Mouse (Mus musculus): ENCODE measurements at regions not wholly inside any gene's neighbourhood (a gene's known extent, or its start where the extent isn't known, plus 50 kb on each side); places are given as distances from the start of the nearest gene placed in this dataset.

- Histone ChIP-seq H3K4me1 (ENCODE audit: control insufficient read depth, insufficient read depth, low read length) (no peaks in the 10 kb centered on the region), H3K4me3 (ENCODE audit: control insufficient read depth, low read depth, low read length) (no peak overlapping the region)
- TF ChIP-seq POLR2A (IDR thresholded peaks at IDR 0.05; ENCODE audit: control insufficient read depth, low read depth, low read length) (no peak), CTCF (IDR thresholded peaks at IDR 0.05; ENCODE audit: control insufficient read depth, insufficient read depth, insufficient replicate concordance, low read depth, low read length) (no peak)
Observed at GRCm38 (mm10) chr2:178805283-178805682, 375.0 kb downstream of the Cdh26 start.

GRCm38 (mm10) chr2:178821552-178821951 is 391.2 kb downstream of the Cdh26 start:
- H3K4me1 ChIP-seq (ENCODE audit: control insufficient read depth, insufficient read depth, low read length): no peaks in the 10 kb centered on the region
- H3K4me3 ChIP-seq (ENCODE audit: control insufficient read depth, low read depth, low read length): no peak overlapping the region
- no peak for TF ChIP-seq CTCF (IDR thresholded peaks at IDR 0.05; ENCODE audit: control insufficient read depth, insufficient read depth, insufficient replicate concordance, low read depth, low read length)
- no peak for TF ChIP-seq POLR2A (IDR thresholded peaks at IDR 0.05; ENCODE audit: control insufficient read depth, low read depth, low read length)
- no peaks in the 10 kb centered on the region for H3K27me3 ChIP-seq (ENCODE audit: control insufficient read depth, insufficient read depth, low read length)
- H3K27ac ChIP-seq (ENCODE audit: control insufficient read depth, insufficient read depth, low read depth, low read length): no peak overlapping the region
- no peaks in the 10 kb centered on the region for H3K36me3 ChIP-seq (ENCODE audit: control insufficient read depth, insufficient read depth, low read length)

More at GRCm38 (mm10) chr2:178805283-178805682, 375.0 kb downstream of the Cdh26 start:
- no peaks in the 10 kb centered on the region for H3K36me3 ChIP-seq (ENCODE audit: control insufficient read depth, insufficient read depth, low read length)
- H3K27me3 ChIP-seq (ENCODE audit: control insufficient read depth, insufficient read depth, low read length): no peaks in the 10 kb centered on the region
- H3K27ac ChIP-seq (ENCODE audit: control insufficient read depth, insufficient read depth, low read depth, low read length): no peak overlapping the region

DNA sequence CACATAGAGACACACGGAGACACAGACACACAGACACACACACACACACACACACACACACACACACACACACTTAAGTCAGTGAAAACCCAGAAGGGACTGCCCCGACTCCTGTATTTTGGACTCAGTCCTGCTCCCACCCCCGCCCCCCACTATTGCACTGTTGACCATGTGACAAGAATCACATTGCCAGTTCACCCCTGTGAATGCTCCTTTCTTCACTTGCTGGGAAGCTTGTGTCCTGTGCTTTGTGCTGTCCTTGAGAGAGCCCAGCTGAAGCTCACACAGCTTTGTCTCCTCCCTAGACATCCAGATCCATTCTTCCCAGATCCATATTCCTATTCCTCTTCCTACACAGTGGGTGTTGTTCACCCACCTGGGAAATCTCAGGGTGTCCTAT is 400.0 kb downstream of the Cdh26 start:
- H3K27ac ChIP-seq (ENCODE audit: control insufficient read depth, insufficient read depth, low read depth, low read length): no peak overlapping the region
- H3K36me3 ChIP-seq (ENCODE audit: control insufficient read depth, insufficient read depth, low read length): no peaks in the 10 kb centered on the region
- TF ChIP-seq CTCF (IDR thresholded peaks at IDR 0.05; ENCODE audit: control insufficient read depth, insufficient read depth, insufficient replicate concordance, low read depth, low read length): no peak
- no peak for TF ChIP-seq POLR2A (IDR thresholded peaks at IDR 0.05; ENCODE audit: control insufficient read depth, low read depth, low read length)
- H3K4me1 ChIP-seq (ENCODE audit: control insufficient read depth, insufficient read depth, low read length): no peaks in the 10 kb centered on the region; the same call in 1 of the 2 replicates
- H3K4me3 ChIP-seq (ENCODE audit: control insufficient read depth, low read depth, low read length): no peak overlapping the region
- H3K27me3 ChIP-seq (ENCODE audit: control insufficient read depth, insufficient read depth, low read length): no peaks in the 10 kb centered on the region

DNA sequence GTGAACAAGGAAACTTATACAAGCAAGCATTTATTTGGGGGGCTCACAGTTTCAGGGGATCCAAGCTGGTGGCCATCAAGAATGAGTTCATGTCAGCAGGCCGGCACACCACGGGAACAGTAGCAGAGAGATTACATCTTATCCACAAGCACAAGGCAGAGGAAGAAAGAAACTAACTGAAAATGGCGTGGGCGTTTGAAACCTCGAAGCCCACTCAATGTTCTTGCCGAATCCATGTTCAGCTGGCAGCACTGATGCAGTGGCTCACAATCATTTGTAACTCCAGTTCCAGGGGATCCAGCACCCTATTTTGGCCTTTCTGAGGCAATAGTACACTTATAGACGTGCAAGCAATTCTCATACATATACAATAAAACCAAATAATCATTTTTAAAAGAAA is 404.7 kb downstream of the Cdh26 start:
- TF ChIP-seq POLR2A (IDR thresholded peaks at IDR 0.05; ENCODE audit: control insufficient read depth, low read depth, low read length): no peak
- no peak for TF ChIP-seq CTCF (IDR thresholded peaks at IDR 0.05; ENCODE audit: control insufficient read depth, insufficient read depth, insufficient replicate concordance, low read depth, low read length)
- Histone ChIP-seq H3K36me3 (ENCODE audit: control insufficient read depth, insufficient read depth, low read length) (no peaks in the 10 kb centered on the region), H3K27me3 (ENCODE audit: control insufficient read depth, insufficient read depth, low read length) (no peaks in the 10 kb centered on the region)

GRCm38 (mm10) chr2:178838571-178838970 is 408.2 kb downstream of the Cdh26 start:
- Histone ChIP-seq H3K27me3 (ENCODE audit: control insufficient read depth, insufficient read depth, low read length) (no peaks in the 10 kb centered on the region), H3K4me1 (ENCODE audit: control insufficient read depth, insufficient read depth, low read length) (no peaks in the 10 kb centered on the region; the same call in 1 of the 2 replicates), H3K4me3 (ENCODE audit: control insufficient read depth, low read depth, low read length) (no peak overlapping the region), H3K27ac (ENCODE audit: control insufficient read depth, insufficient read depth, low read depth, low read length) (no peak overlapping the region), H3K36me3 (ENCODE audit: control insufficient read depth, insufficient read depth, low read length) (no peaks in the 10 kb centered on the region)
- TF ChIP-seq CTCF (IDR thresholded peaks at IDR 0.05; ENCODE audit: control insufficient read depth, insufficient read depth, insufficient replicate concordance, low read depth, low read length) (no peak), POLR2A (IDR thresholded peaks at IDR 0.05; ENCODE audit: control insufficient read depth, low read depth, low read length) (no peak)

More for the DNA sequence above, 404.7 kb downstream of the Cdh26 start:
- Histone ChIP-seq H3K4me1 (ENCODE audit: control insufficient read depth, insufficient read depth, low read length) (no peaks in the 10 kb centered on the region; the same call in 1 of the 2 replicates), H3K27ac (ENCODE audit: control insufficient read depth, insufficient read depth, low read depth, low read length) (no peak overlapping the region), H3K4me3 (ENCODE audit: control insufficient read depth, low read depth, low read length) (no peak overlapping the region)

GRCm38 (mm10) chr2:178840975-178841374 is 410.6 kb downstream of the Cdh26 start:
- no peak overlapping the region for H3K27ac ChIP-seq (ENCODE audit: control insufficient read depth, insufficient read depth, low read depth, low read length)
- TF ChIP-seq CTCF (IDR thresholded peaks at IDR 0.05; ENCODE audit: control insufficient read depth, insufficient read depth, insufficient replicate concordance, low read depth, low read length) (no peak), POLR2A (IDR thresholded peaks at IDR 0.05; ENCODE audit: control insufficient read depth, low read depth, low read length) (no peak)
- no peak overlapping the region for H3K4me3 ChIP-seq (ENCODE audit: control insufficient read depth, low read depth, low read length)
- H3K36me3 ChIP-seq (ENCODE audit: control insufficient read depth, insufficient read depth, low read length): no peaks in the 10 kb centered on the region
- no peaks in the 10 kb centered on the region for H3K27me3 ChIP-seq (ENCODE audit: control insufficient read depth, insufficient read depth, low read length)
- H3K4me1 ChIP-seq (ENCODE audit: control insufficient read depth, insufficient read depth, low read length): no peaks in the 10 kb centered on the region; the same call in 1 of the 2 replicates

DNA sequence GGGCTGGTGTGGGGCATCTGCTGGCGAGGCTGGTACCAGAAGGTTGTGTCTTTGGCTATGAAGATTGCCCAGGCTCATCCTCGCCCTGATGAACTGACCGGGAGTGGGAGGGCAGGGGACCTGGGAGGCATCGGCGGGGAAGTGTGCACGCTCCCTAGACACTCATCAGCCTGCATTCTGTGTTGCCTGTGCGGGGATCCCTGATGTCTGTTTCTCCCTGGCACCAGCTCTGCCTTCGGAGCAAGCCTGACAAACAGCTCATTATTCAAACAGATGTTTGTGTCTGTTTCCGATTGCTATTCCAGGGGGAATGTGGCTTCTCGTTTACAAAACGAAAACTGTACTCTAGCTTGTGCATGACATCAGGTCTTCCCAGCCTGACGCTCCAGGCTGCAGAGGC is 412.3 kb downstream of the Cdh26 start:
- TF ChIP-seq POLR2A (IDR thresholded peaks at IDR 0.05; ENCODE audit: control insufficient read depth, low read depth, low read length) (no peak), CTCF (IDR thresholded peaks at IDR 0.05; ENCODE audit: control insufficient read depth, insufficient read depth, insufficient replicate concordance, low read depth, low read length) (no peak)
- Histone ChIP-seq H3K27ac (ENCODE audit: control insufficient read depth, insufficient read depth, low read depth, low read length) (no peak overlapping the region), H3K36me3 (ENCODE audit: control insufficient read depth, insufficient read depth, low read length) (no peaks in the 10 kb centered on the region), H3K4me3 (ENCODE audit: control insufficient read depth, low read depth, low read length) (no peak overlapping the region), H3K27me3 (ENCODE audit: control insufficient read depth, insufficient read depth, low read length) (no peaks in the 10 kb centered on the region), H3K4me1 (ENCODE audit: control insufficient read depth, insufficient read depth, low read length) (no peaks in the 10 kb centered on the region; the same call in 1 of the 2 replicates)

- TF ChIP-seq POLR2A (IDR thresholded peaks at IDR 0.05; ENCODE audit: control insufficient read depth, low read depth, low read length) (no peak), CTCF (IDR thresholded peaks at IDR 0.05; ENCODE audit: control insufficient read depth, insufficient read depth, insufficient replicate concordance, low read depth, low read length) (no peak)
Observed at GRCm38 (mm10) chr2:178843458-178843857, 413.1 kb downstream of the Cdh26 start.

More at GRCm38 (mm10) chr2:178843458-178843857, 413.1 kb downstream of the Cdh26 start:
- H3K36me3 ChIP-seq (ENCODE audit: control insufficient read depth, insufficient read depth, low read length): no peaks in the 10 kb centered on the region
- H3K4me3 ChIP-seq (ENCODE audit: control insufficient read depth, low read depth, low read length): no peak overlapping the region
- H3K27ac ChIP-seq (ENCODE audit: control insufficient read depth, insufficient read depth, low read depth, low read length): no peak overlapping the region
- no peaks in the 10 kb centered on the region for H3K27me3 ChIP-seq (ENCODE audit: control insufficient read depth, insufficient read depth, low read length)
- H3K4me1 ChIP-seq (ENCODE audit: control insufficient read depth, insufficient read depth, low read length): no peaks in the 10 kb centered on the region; the same call in 1 of the 2 replicates
